8 mouse cellular contexts compared by ENCODE assay signal in genomic region chr9:124439848-124440723, GRCm38 (mm10). TPM values are rescaled to one million over a fixed set of nuclear protein-coding genes. Genes with fewer than 3 reads are reported as not detected.
DNase-seq lines count a peak whose midpoint lies in the region; ATAC-seq lines count a peak whose summit lies in the region.

No protein-coding gene starts in this region.

- 94% methylated on average over 29 of the region's 29 CpGs for WGBS in limb, embryonic 13.5 days
- WGBS in midbrain, embryonic 15.5 days, result 92% methylated on average over 29 of the region's 29 CpGs

- H3K9ac ChIP-seq in limb, embryonic 13.5 days, result no peak overlapping the region
- no peak overlapping the region for H3K9ac ChIP-seq in midbrain, embryonic 15.5 days

- peaks cover 38% of the 10 kb centered on the region for H3K36me3 ChIP-seq in limb, embryonic 13.5 days
- H3K36me3 ChIP-seq in midbrain, embryonic 15.5 days (replicated peaks), result peaks cover 33% of the 10 kb centered on the region

- H3K27ac ChIP-seq in limb, embryonic 13.5 days, result no peak overlapping the region
- H3K27ac ChIP-seq in midbrain, embryonic 15.5 days, result peak overlapping the region; percentile 42; the same call in 1 of the 2 replicates

- peak; percentile 47 for ATAC-seq in granulocyte monocyte progenitor cell, adult 5-6 weeks (replicated peaks; ENCODE audit: poor library complexity, severe bottlenecking)
- ATAC-seq in limb, embryonic 13.5 days (ENCODE audit: low FRiP score, low read depth), result peak; percentile 70
- peak; percentile 89 for ATAC-seq in midbrain, embryonic 15.5 days (replicated peaks)

- H3K9me3 ChIP-seq in limb, embryonic 13.5 days, result peaks cover 36% of the 10 kb centered on the region
- peaks cover 15% of the 10 kb centered on the region for H3K9me3 ChIP-seq in midbrain, embryonic 15.5 days

- H3K27me3 ChIP-seq in limb, embryonic 13.5 days, result no peaks in the 10 kb centered on the region
- no peaks in the 10 kb centered on the region for H3K27me3 ChIP-seq in midbrain, embryonic 15.5 days (replicated peaks)

- no peak overlapping the region for H3K4me2 ChIP-seq in limb, embryonic 13.5 days (replicated peaks)
- H3K4me2 ChIP-seq in midbrain, embryonic 15.5 days, result 0 out of 2 replicates have a peak overlapping the region, but pooled peaks have one; percentile 7

- no peaks in the 10 kb centered on the region for H3K4me1 ChIP-seq in limb, embryonic 13.5 days
- no peaks in the 10 kb centered on the region for H3K4me1 ChIP-seq in midbrain, embryonic 15.5 days

- no peak overlapping the region for H3K4me3 ChIP-seq in limb, embryonic 13.5 days
- H3K4me3 ChIP-seq in midbrain, embryonic 15.5 days, result peak overlapping the region; percentile 12; the same call in 1 of the 2 replicates

- DNase-seq in spleen, adult 18-20 months, result peak; percentile 24 to 30
- DNase-seq in spleen, postnatal 14 days (ENCODE audit: low spot score in 2 of 2), result no peak
- DNase-seq in embryo, embryonic 11 days, result peak; percentile 4
- peak; percentile 40 for DNase-seq in kidney, adult 9 months
- DNase-seq in thymus, adult 18-20 months, result peak; percentile 36 to 54

RNA-seq across cellular contexts. Expression of gene Ppp2r3d, which starts 36.6 kb away (rescaled TPM):
- total RNA-seq in granulocyte monocyte progenitor cell, adult 5-6 weeks (2014; fragmentation: Nextera tagmentation), result 26.0 and 34.2 TPM in 2 replicates
- 14.2 and 16.2 TPM in 2 replicates for total RNA-seq in granulocyte monocyte progenitor cell, adult 5-6 weeks (2017)
- polyA plus RNA-seq in limb, embryonic 13.5 days (2015; fragmentation: Nextera tagmentation; extraction: Ambion mirVana), result 119 and 136 TPM in 2 replicates
- 170 and 179 TPM in 2 replicates for polyA plus RNA-seq in midbrain, embryonic 15.5 days (2015; fragmentation: Nextera tagmentation; extraction: Ambion mirVana)

RNA-seq across cellular contexts. Expression of gene Gm21836, which starts 53.5 kb away (rescaled TPM):
- not detected in 2 replicates for total RNA-seq in granulocyte monocyte progenitor cell, adult 5-6 weeks (2014; fragmentation: Nextera tagmentation)
- total RNA-seq in granulocyte monocyte progenitor cell, adult 5-6 weeks (2017), result not detected in 2 replicates
- not detected in 2 replicates for polyA plus RNA-seq in limb, embryonic 13.5 days (2015; fragmentation: Nextera tagmentation; extraction: Ambion mirVana)
- not detected in 2 replicates for polyA plus RNA-seq in midbrain, embryonic 15.5 days (2015; fragmentation: Nextera tagmentation; extraction: Ambion mirVana)

Comparison
In these comparisons a context has a peak if more than half of its experiments do, and no peak if none do; other contexts are left out.
1. DNase-seq: peak in spleen, adult 18-20 months (2 of 2), embryo, embryonic 11 days (single experiment), kidney, adult 9 months (single experiment) and thymus, adult 18-20 months (2 of 2); none in spleen, postnatal 14 days (0 of 2).
2. Peak in every context shown above with its lines, with median percentiles within 50 percentile points of each other: ATAC-seq.